Mouse (Mus musculus) ovary, adult 18-20 months (tissue): ENCODE results near the gene Tagln.

Experiments
- DNase-seq: peaks from one replicate; pipeline ENCODE4 v3.0.0; 2022; ENCODE audit warnings: low spot score, mixed read lengths

The Tagln gene

GRCm38 (mm10) chr9:45935628-45936210 is at the start of gene Tagln:
Tagln (minus strand) TSS chr9:45936058.
- DNase-seq: no peak

GRCm38 (mm10) chr9:45985229-45985567 is 49.3 kb upstream of the Tagln start:
- DNase-seq: peak; percentile 31

- DNase-seq: peak; percentile 83
These were observed 48.8 kb upstream of the Tagln start for GRCm38 (mm10) chr9:45984409-45985228.

- DNase-seq: no peak
These were observed 48.0 kb upstream of the Tagln start for GRCm38 (mm10) chr9:45983676-45984408.

- DNase-seq: no peak
These were observed 45.5 kb upstream of the Tagln start for GRCm38 (mm10) chr9:45981331-45981730.

- no peak for DNase-seq
These were observed 44.8 kb upstream of the Tagln start for GRCm38 (mm10) chr9:45980611-45981010.

- DNase-seq: no peak
These were observed 43.9 kb upstream of the Tagln start for GRCm38 (mm10) chr9:45979778-45980177.

- no peak for DNase-seq
These were observed 41.0 kb upstream of the Tagln start for GRCm38 (mm10) chr9:45976884-45977283.

GRCm38 (mm10) chr9:45963577-45963976 is 27.7 kb upstream of the Tagln start:
- no peak for DNase-seq

GRCm38 (mm10) chr9:45961855-45962254 is 26.0 kb upstream of the Tagln start:
- no peak for DNase-seq

GRCm38 (mm10) chr9:45959661-45960060 is 23.8 kb upstream of the Tagln start:
- DNase-seq: no peak

- no peak for DNase-seq
These were observed 23.0 kb upstream of the Tagln start for GRCm38 (mm10) chr9:45958851-45959250.

GRCm38 (mm10) chr9:45958023-45958670 is 22.3 kb upstream of the Tagln start:
- DNase-seq: no peak

GRCm38 (mm10) chr9:45955107-45955963 is 19.5 kb upstream of the Tagln start, which contains the start of gene Sidt2:
Sidt2 (minus strand) TSS chr9:45955258.
- DNase-seq: peak; percentile 82

- DNase-seq: peak; percentile 68
These were observed 18.6 kb upstream of the Tagln start for GRCm38 (mm10) chr9:45954294-45955106.

- no peak for DNase-seq
These were observed 17.8 kb upstream of the Tagln start for GRCm38 (mm10) chr9:45953511-45954293.

GRCm38 (mm10) chr9:45952890-45953289 is 17.0 kb upstream of the Tagln start:
- no peak for DNase-seq

- no peak for DNase-seq
These were observed 16.2 kb upstream of the Tagln start for GRCm38 (mm10) chr9:45952057-45952456.

- DNase-seq: no peak
These were observed 11.0 kb upstream of the Tagln start for GRCm38 (mm10) chr9:45946872-45947183.
